Mouse (Mus musculus) spleen, postnatal 4 days (tissue): ENCODE measurements around the gene Hyal2.

Source experiments
- DNase-seq, 2 experiments: peaks; one replicate each; pipeline ENCODE4 v3.0.0; 2022; ENCODE audit warnings: low spot score in 2 of 2

The Hyal2 gene

DNA sequence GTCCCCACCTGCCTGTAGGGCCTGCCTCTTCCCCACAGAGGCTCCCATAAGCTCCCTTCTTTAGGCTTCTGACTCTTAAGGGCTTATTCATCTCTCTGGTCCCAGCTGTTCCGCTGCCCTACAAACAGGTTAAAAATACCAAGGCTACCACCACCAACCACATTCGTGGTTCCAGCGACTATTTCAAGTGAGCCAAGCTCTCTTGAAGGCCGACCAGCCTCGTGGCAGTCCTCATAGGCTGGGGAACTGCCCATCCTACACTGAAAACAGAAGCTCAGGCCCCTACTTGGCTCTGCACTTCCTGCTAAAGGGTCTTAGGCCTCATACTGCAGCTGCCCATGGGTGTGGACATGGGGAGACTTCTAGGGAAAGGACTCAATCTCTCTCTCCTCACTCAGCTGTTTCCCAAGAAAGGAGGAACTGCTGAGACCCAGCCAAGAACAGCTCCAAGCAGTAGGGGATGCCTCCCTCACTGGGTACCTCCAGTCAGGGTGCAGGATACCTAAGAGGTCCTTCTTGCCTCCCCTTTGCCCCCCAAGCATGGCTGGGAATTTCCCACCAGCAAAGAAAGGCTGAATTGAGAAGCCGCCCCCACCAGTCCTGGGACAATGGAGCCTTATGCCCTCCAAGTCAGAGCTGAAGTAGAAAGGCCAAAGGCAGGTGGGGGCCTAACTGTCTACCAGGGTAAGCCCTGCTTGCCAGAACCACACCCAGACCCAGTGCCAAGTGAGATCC lies 43.9 kb downstream of the Hyal2 start:
- no peak for DNase-seq

DNA sequence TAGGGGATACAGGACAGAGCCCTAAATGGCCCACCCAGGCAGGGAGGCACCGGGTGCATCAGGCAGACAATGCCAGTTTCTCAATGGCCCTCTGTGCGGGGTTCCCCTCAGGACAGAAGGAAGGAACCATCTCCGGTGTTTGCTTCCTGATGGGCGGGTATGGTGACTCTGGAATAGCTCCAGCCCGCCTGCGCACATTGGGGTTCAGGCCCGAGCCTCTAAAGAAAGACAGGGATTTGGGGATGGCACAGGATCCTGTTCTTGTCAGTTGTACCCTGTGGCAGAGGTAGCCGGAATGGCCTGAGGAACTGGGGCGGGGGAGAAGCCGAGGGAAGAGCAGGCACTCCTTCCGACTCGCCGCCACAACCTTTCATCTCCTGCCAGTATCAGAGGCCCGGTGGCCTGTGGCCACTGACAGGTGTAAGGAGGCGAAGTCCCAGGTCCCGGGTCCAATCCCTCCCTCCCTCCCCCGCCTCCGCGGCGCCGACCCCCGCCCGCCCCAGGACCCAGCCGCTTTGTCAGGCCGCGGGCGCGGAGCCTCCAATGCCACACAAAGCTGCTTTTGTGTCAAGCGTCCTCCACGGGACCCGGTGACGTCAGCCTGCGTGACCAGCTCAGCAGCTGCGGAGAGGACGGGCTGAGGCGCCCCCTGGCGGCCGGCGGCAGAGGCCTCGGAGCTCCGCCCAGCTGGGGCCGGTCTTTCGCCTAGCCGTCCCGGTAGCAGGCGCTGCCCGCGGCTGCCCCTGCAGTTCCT lies 44.6 kb downstream of the Hyal2 start:
- DNase-seq = peak; percentile 98 to 100

DNA sequence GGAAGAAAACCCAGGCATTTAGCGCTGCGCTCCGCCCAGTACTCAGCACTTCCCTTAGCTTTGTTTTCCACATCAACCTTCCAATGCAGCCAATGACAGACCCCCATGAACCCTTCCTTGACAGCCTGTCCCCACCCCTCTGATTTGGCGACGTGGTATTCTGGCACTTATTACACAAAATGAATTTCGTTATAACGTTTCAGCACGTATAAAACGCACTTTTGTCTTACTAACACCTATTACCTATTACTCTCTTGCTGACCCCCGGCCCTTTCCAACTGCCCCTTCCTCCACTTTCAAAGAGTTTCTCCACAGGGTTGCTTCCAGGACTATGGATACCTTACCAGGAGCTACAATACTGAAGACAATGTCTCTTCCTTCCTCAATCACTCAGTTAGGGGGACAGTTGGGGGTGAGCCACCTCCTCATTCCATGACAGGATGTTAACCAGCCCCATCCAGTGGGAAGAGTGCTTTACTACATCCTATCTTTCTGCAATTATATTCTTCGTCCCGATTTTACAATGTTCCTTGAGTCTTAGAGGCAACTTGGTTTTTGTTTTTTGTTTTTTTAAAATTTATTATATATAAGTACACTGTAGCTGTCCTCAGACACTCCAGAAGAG lies 45.3 kb downstream of the Hyal2 start:
- DNase-seq = no peak

DNA sequence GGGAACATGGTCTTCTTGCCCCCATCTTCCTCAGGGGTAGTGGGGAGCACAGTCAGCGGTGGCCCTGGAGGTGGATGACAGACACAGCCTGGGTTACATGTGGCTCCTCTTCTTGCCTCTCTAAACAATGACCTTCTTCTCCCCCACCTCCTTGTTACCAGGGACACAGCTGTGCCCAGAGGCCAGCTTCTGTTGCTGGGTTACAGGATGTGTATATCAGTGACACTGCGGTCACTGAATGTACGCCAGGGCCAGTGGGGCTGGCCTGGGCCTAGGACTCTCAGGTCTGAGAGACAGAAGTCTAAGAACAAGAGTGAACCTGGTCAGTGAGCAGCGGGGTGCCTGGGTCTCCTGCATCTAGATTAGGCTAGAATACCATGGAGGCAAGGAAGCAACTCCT lies 47.3 kb downstream of the Hyal2 start:
- DNase-seq = no peak

DNA sequence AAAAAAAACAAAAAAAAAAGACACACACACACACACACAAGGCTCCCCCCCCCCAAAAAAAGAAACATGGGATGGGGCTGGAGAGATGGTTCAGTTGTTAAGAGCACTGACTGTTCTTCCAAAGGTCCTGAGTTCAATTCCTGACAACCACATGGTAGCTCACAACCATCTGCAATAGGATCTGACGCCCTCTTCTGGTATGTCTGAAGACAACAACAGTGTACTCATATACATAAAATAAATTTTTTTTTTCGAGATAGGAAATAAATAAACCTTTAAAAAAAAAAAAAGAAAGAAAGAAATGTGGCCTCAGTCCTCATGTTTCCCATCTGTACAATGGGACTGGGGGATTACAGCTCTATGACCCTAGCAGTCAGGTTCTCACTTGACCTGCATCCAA lies 49.7 kb downstream of the Hyal2 start:
- no peak for DNase-seq

DNA sequence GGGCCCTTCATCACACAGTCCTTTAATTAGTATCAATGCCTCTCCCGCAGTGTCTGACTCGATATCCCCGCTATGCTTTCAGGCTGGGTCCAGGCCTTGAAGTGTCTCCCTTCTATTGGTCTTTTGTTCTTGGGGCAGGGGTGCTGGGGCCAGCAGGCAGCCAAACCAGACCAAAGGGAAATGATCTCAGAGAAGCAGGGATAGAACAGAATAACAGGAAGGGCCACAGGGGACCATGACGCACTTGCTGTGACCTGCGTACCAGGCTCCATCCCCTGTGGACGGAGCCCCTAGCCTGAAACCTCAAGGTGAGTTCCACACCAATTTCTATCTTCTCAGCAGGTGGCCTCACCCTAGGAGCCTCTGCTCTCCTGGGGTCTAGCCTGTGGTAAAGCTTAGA lies 50.4 kb downstream of the Hyal2 start:
- DNase-seq = no peak

DNA sequence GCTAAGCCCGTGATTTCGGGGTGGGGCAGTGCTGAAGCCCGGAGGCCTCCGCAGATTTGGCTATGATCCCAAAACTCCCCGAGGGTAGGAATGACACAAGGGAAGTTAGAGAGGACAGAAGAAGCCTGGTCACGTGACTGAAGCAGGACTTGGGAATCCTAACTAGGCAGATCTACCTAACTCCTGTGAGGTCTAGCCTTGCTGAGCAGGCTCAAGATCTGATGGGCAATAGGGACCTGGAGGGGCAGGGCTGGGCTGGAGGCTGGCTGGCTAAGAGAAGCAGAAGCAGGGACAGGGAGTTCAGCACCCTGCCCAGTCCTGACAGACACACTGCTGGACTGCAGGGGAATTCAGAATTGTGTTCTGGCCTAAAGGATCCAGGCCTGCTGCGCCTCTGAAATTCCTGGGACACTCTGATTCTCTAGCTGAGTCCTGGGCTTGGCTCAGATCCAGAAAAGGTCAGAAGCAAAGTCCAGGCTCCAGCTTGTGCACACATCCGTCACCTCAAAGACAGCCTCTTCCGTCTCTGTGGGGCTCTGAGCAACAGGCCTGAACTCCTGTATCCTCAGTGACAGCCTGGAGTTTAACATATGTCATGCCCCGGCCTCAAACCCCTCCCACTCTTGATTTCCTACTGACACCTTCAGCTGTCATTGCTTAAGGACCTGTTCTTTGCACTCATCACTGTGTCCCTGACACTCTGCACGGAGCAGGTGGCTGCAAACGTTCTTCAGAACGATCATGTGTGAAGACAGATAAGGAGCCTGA lies 51.2 kb downstream of the Hyal2 start:
- no peak for DNase-seq

DNA sequence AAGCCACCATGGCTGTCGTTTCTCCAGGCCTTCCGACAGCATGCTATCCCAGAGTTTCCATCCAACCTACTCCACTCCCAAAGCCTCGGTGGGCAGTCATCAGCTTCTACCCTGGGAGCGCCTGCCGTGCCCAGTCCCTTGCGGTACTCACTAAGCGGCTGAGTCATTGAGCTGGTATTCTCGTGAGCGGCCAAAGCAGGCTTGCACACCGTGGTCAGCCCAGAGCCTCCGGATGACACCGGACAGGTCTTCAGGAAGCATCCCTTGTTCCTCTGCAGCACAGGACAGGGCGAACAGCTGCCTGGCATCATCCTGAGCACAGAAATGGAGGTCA lies 51.8 kb downstream of the Hyal2 start:
- no peak for DNase-seq

DNA sequence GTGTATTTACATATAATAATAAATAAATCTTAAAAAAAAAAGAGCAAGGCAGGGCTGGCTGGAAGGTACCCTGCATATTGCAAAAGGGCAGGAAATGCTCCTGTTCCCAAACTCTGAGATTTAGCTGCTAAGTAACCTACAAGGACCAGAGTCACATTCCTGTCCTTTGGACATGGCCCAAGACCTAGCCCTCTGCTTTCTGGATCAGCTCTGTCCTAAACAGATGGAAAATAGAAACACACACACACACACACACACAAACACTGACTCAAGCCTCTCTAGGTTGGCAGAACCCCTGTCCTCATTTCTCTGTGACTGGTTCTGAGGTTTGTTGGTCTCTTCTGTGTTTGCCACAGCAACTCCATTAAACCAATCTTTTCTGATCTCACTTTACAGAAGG lies 53.2 kb downstream of the Hyal2 start:
- no peak for DNase-seq
